ENCODE assay signal across 21 mouse cellular contexts in genomic region chr6:18795390-18795789, GRCm38 (mm10). TPM values are rescaled to one million over a fixed set of nuclear protein-coding genes. Genes with fewer than 3 reads are reported as not detected.
A peak's percentile ranks its signal among the peaks of the same experiment; 100 is the strongest.
DNase-seq lines count a peak whose midpoint lies in the region; ATAC-seq and TF ChIP-seq lines count a peak whose summit lies in the region.
"Had no signal": no experiment of that assay in that cellular context is flagged by ENCODE, and none has a peak within 500 bp of the region (broad histone marks: within the 10 kb centered on the region; RNA-seq: fewer than 3 reads in every experiment).

No protein-coding gene starts in this region.

- no peak for TF ChIP-seq CTCF in midbrain, postnatal 0 days (IDR thresholded peaks at IDR 0.05)

- DNase-seq in midbrain, embryonic 10.5 days (ENCODE audit: low spot score) = no peak
- no peak for DNase-seq in midbrain, postnatal 0 days (ENCODE audit: low spot score)
- no peak for DNase-seq in kidney, adult 9 months
- no peak for DNase-seq in kidney, adult 11 months
- no peak for DNase-seq in kidney, adult 18-20 months
- DNase-seq: adrenal gland, postnatal 36 days; cerebellum, adult 11 months; cerebellum, adult 9-11 months; kidney, adult 8-10 months; kidney, postnatal 25 days; liver, postnatal 0 days; thymus, postnatal 36 days had no signal

- H3K36me3 ChIP-seq in midbrain, embryonic 10.5 days = no peaks in the 10 kb centered on the region
- H3K36me3 ChIP-seq in midbrain, postnatal 0 days (ENCODE audit: insufficient read depth, low read length) = no peaks in the 10 kb centered on the region
- no peaks in the 10 kb centered on the region for H3K36me3 ChIP-seq in forebrain, embryonic 13.5 days (ENCODE audit: poor library complexity, severe bottlenecking)
- no peaks in the 10 kb centered on the region for H3K36me3 ChIP-seq in hindbrain, embryonic 13.5 days
- H3K36me3 ChIP-seq in midbrain, embryonic 15.5 days (replicated peaks) = no peaks in the 10 kb centered on the region
- H3K36me3 ChIP-seq: G1E; limb, embryonic 12.5 days had no signal

- H3K4me1 ChIP-seq in midbrain, embryonic 10.5 days = peaks cover 6% of the 10 kb centered on the region; the same call in 1 of the 2 replicates
- H3K4me1 ChIP-seq in midbrain, postnatal 0 days (ENCODE audit: insufficient read depth, low read length) = no peaks in the 10 kb centered on the region
- H3K4me1 ChIP-seq in forebrain, embryonic 13.5 days = peaks cover 11% of the 10 kb centered on the region
- no peaks in the 10 kb centered on the region for H3K4me1 ChIP-seq in hindbrain, embryonic 13.5 days (replicated peaks)
- H3K4me1 ChIP-seq in midbrain, embryonic 15.5 days = no peaks in the 10 kb centered on the region
- H3K4me1 ChIP-seq: limb, embryonic 12.5 days had no signal

- H3K9ac ChIP-seq in midbrain, postnatal 0 days (replicated peaks; ENCODE audit: low read length, poor library complexity, severe bottlenecking) = no peak overlapping the region
- H3K9ac ChIP-seq in forebrain, embryonic 13.5 days = no peak overlapping the region
- H3K9ac ChIP-seq in hindbrain, embryonic 13.5 days = no peak overlapping the region
- H3K9ac ChIP-seq in midbrain, embryonic 15.5 days = no peak overlapping the region
- H3K9ac ChIP-seq: limb, embryonic 12.5 days; liver, postnatal 0 days had no signal

- no peak for ATAC-seq in midbrain, postnatal 0 days (ENCODE audit: low FRiP score)
- peak; percentile 76 for ATAC-seq in forebrain, embryonic 13.5 days
- peak; percentile 68; the same call in 1 of the 2 replicates for ATAC-seq in hindbrain, embryonic 13.5 days (ENCODE audit: low FRiP score)
- ATAC-seq in midbrain, embryonic 15.5 days (replicated peaks) = peak; percentile 74; the same call in 1 of the 2 replicates
- ATAC-seq: liver, postnatal 0 days; lung, postnatal 0 days; Patski had no signal

- no peak overlapping the region for H3K4me3 ChIP-seq in midbrain, embryonic 10.5 days
- no peak overlapping the region for H3K4me3 ChIP-seq in midbrain, postnatal 0 days (ENCODE audit: low read depth, low read length)
- H3K4me3 ChIP-seq in forebrain, embryonic 13.5 days = no peak overlapping the region
- H3K4me3 ChIP-seq in hindbrain, embryonic 13.5 days = no peak overlapping the region
- no peak overlapping the region for H3K4me3 ChIP-seq in midbrain, embryonic 15.5 days
- H3K4me3 ChIP-seq: layer of hippocampus, adult 2 months; limb, embryonic 12.5 days had no signal

- 72% methylated on average over 4 of the region's 4 CpGs for WGBS in midbrain, embryonic 10.5 days
- WGBS in midbrain, postnatal 0 days = 43% methylated on average over 4 of the region's 4 CpGs
- 29% methylated on average over 4 of the region's 4 CpGs for WGBS in forebrain, embryonic 13.5 days
- WGBS in hindbrain, embryonic 13.5 days = 53% methylated on average over 4 of the region's 4 CpGs
- 46% methylated on average over 4 of the region's 4 CpGs for WGBS in midbrain, embryonic 15.5 days

- no peak overlapping the region for H3K4me2 ChIP-seq in midbrain, postnatal 0 days (ENCODE audit: low read depth, low read length, poor library complexity, severe bottlenecking)
- no peak overlapping the region for H3K4me2 ChIP-seq in forebrain, embryonic 13.5 days
- no peak overlapping the region for H3K4me2 ChIP-seq in hindbrain, embryonic 13.5 days
- H3K4me2 ChIP-seq in midbrain, embryonic 15.5 days = no peak overlapping the region
- H3K4me2 ChIP-seq: limb, embryonic 12.5 days; liver, embryonic 11.5 days had no signal

- H3K27ac ChIP-seq in midbrain, embryonic 10.5 days (replicated peaks) = peak overlapping the region; percentile 63; the same call in 1 of the 2 replicates
- H3K27ac ChIP-seq in midbrain, postnatal 0 days (ENCODE audit: low read depth, low read length) = no peak overlapping the region
- peak overlapping the region; percentile 74 for H3K27ac ChIP-seq in forebrain, embryonic 13.5 days
- H3K27ac ChIP-seq in hindbrain, embryonic 13.5 days = peak overlapping the region; percentile 45
- 0 out of 2 replicates have a peak overlapping the region, but pooled peaks have one; percentile 25 for H3K27ac ChIP-seq in midbrain, embryonic 15.5 days
- H3K27ac ChIP-seq: layer of hippocampus, adult 2 months; limb, embryonic 12.5 days had no signal

- H3K27me3 ChIP-seq in midbrain, embryonic 10.5 days (ENCODE audit: low read depth, poor library complexity, severe bottlenecking) = no peaks in the 10 kb centered on the region
- H3K27me3 ChIP-seq in midbrain, postnatal 0 days (ENCODE audit: insufficient read depth, low read length) = no peaks in the 10 kb centered on the region
- H3K27me3 ChIP-seq in forebrain, embryonic 13.5 days = no peaks in the 10 kb centered on the region
- no peaks in the 10 kb centered on the region for H3K27me3 ChIP-seq in hindbrain, embryonic 13.5 days
- H3K27me3 ChIP-seq in midbrain, embryonic 15.5 days (replicated peaks) = no peaks in the 10 kb centered on the region
- H3K27me3 ChIP-seq: limb, embryonic 12.5 days had no signal

- no peaks in the 10 kb centered on the region for H3K9me3 ChIP-seq in midbrain, embryonic 10.5 days (replicated peaks)
- no peaks in the 10 kb centered on the region for H3K9me3 ChIP-seq in midbrain, postnatal 0 days (ENCODE audit: low read length)
- no peaks in the 10 kb centered on the region for H3K9me3 ChIP-seq in forebrain, embryonic 13.5 days (replicated peaks)
- H3K9me3 ChIP-seq in hindbrain, embryonic 13.5 days = no peaks in the 10 kb centered on the region
- no peaks in the 10 kb centered on the region for H3K9me3 ChIP-seq in midbrain, embryonic 15.5 days
- H3K9me3 ChIP-seq: G1E; limb, embryonic 12.5 days had no signal

RNA-seq across cellular contexts. Expression of gene Lsm8, which starts 53.0 kb away (rescaled TPM):
- polyA plus RNA-seq in midbrain, embryonic 10.5 days (2016; fragmentation: Nextera tagmentation; extraction: Ambion mirVana) = 221 and 234 TPM in 2 replicates
- 42.8 and 51.4 TPM in 2 replicates for total RNA-seq in midbrain, postnatal 0 days (2014; rRNA removed)
- polyA plus RNA-seq in midbrain, postnatal 0 days (2015; fragmentation: Nextera tagmentation; extraction: Ambion mirVana) = 71.1 and 71.7 TPM in 2 replicates
- 234 and 281 TPM in 2 replicates for polyA plus RNA-seq in forebrain, embryonic 13.5 days (2015; fragmentation: Nextera tagmentation; extraction: Ambion mirVana)
- polyA plus RNA-seq in hindbrain, embryonic 13.5 days (2015; fragmentation: Nextera tagmentation; extraction: Ambion mirVana) = 127 and 139 TPM in 2 replicates
- polyA plus RNA-seq in midbrain, embryonic 15.5 days (2015; fragmentation: Nextera tagmentation; extraction: Ambion mirVana) = 97.7 and 105 TPM in 2 replicates
